Mouse (Mus musculus) bone marrow macrophage, adult 2 months (primary cell): ENCODE data around the gene Cacng5.

ENCODE experiments used
- CTCF ChIP-seq: IDR thresholded peaks from 2 replicates; pipeline ENCODE4 v1.5.1; 2012; ENCODE audit warnings: low read depth, mild to moderate bottlenecking, low read length, moderate library complexity
- POLR2A ChIP-seq: IDR thresholded peaks from 2 replicates; pipeline ENCODE4 v1.6.1; 2012; ENCODE audit warnings: mild to moderate bottlenecking, low read depth, low read length, borderline replicate concordance

GRCm38 (mm10) chr11:107849621-107850020 lies 65.2 kb downstream of the Cacng5 start:
- TF ChIP-seq CTCF (no peak), POLR2A (no peak)
